Mouse (Mus musculus) testis, adult 2 months (tissue): Measurements from ENCODE around the gene Mid1. TPM values are rescaled to one million over a fixed set of nuclear protein-coding genes. Genes with fewer than 3 reads are reported as not detected.
"Not testable (repeated sequence)": the region's sequence is repeated elsewhere in the genome, so short reads cannot be mapped to it uniquely, and the experiment has no call there.

Experiments used
- H3K27ac ChIP-seq: fragments of 200-500 bp; 2 replicates; pipeline ENCODE4 v1.5.1; 2012; ENCODE audit warnings: low read depth, low read length; ENCODE audit not compliant: control insufficient read depth, insufficient read depth
- H3K27me3 ChIP-seq: fragments of 200-500 bp; 2 replicates; pipeline ENCODE4 v1.6.1; 2012; ENCODE audit warnings: mild to moderate bottlenecking, low read length, moderate library complexity; ENCODE audit not compliant: control insufficient read depth, insufficient read depth
- H3K36me3 ChIP-seq: fragments of 200-500 bp; 2 replicates; pipeline ENCODE4 v1.6.1; 2012; ENCODE audit warnings: mild to moderate bottlenecking, low read length; ENCODE audit not compliant: control insufficient read depth, insufficient read depth
- H3K4me1 ChIP-seq: fragments of 200-500 bp; 2 replicates; pipeline ENCODE4 v1.6.1; 2012; ENCODE audit warnings: low read length; ENCODE audit not compliant: control insufficient read depth, insufficient read depth
- H3K4me3 ChIP-seq: fragments of 200-500 bp; 2 replicates; pipeline ENCODE4 v1.5.1; 2012; ENCODE audit warnings: low read depth, mild to moderate bottlenecking, low read length, moderate library complexity, mixed read lengths; ENCODE audit not compliant: control insufficient read depth
- CTCF ChIP-seq: fragments of 200-500 bp; IDR thresholded peaks from 2 replicates; pipeline ENCODE4 v1.5.1; 2012; ENCODE audit warnings: low read depth, mild to moderate bottlenecking, inconsistent platforms, low read length, moderate library complexity; ENCODE audit not compliant: control insufficient read depth, insufficient read depth, insufficient replicate concordance
- polyA plus RNA-seq: library from polyadenylated mRNA; depleted of rRNA; stranded (reverse); fragments of >200 nt; gene quantifications from 2 replicates; pipeline ENCODE4 v1.2.3, GENCODE M21; 2012; rRNA removed

Mid1 gene
- polyA plus RNA-seq, 1 experiment, result 0.65 TPM

GRCm38 (mm10) chrX:170021750-170022461 lies 336.9 kb downstream of the Mid1 start:
- H3K27ac ChIP-seq, H3K4me3 ChIP-seq, H3K27me3 ChIP-seq, H3K36me3 ChIP-seq, H3K4me1 ChIP-seq: not testable (repeated sequence)
- TF ChIP-seq CTCF, result peak; percentile 69

Other genes with a start within 250 kb of the Mid1 start
- 9.4 and 13.3 TPM in 2 replicates for gene 4933400A11Rik, start 94.4 kb downstream of the Mid1 start, polyA plus RNA-seq